ENCODE assay signal across 21 mouse cellular contexts in genomic region chr11:87811396-87811795, GRCm38 (mm10). TPM values are rescaled to one million over a fixed set of nuclear protein-coding genes. Genes with fewer than 3 reads are reported as not detected.
A peak's percentile ranks its signal among the peaks of the same experiment; 100 is the strongest.
DNase-seq lines count a peak whose midpoint lies in the region; ATAC-seq lines count a peak whose summit lies in the region.
"Had no signal": no experiment of that assay in that cellular context is flagged by ENCODE, and none has a peak within 500 bp of the region (broad histone marks: within the 10 kb centered on the region; RNA-seq: fewer than 3 reads in every experiment).

No protein-coding gene starts in this region.

- no peak for ATAC-seq in midbrain, embryonic 15.5 days (replicated peaks)
- no peak for ATAC-seq in inflammation-experienced regulatory T-cells, adult 6 months
- no peak for ATAC-seq in intestine, embryonic 16.5 days
- ATAC-seq: forebrain, embryonic 16.5 days had no signal

- H3K4me2 ChIP-seq in midbrain, embryonic 15.5 days = no peak overlapping the region
- no peak overlapping the region for H3K4me2 ChIP-seq in intestine, embryonic 16.5 days (ENCODE audit: low read depth, low read length)
- H3K4me2 ChIP-seq: embryonic facial prominence, embryonic 15.5 days; heart, embryonic 13.5 days; liver, embryonic 11.5 days; lung, embryonic 15.5 days had no signal

- no peaks in the 10 kb centered on the region for H3K9me3 ChIP-seq in midbrain, embryonic 15.5 days
- no peaks in the 10 kb centered on the region for H3K9me3 ChIP-seq in intestine, embryonic 16.5 days (ENCODE audit: control insufficient read depth, low read length)
- H3K9me3 ChIP-seq: embryonic facial prominence, embryonic 15.5 days; heart, embryonic 13.5 days; lung, embryonic 15.5 days had no signal

- intact Hi-C loops in heart, postnatal 36 days (cut with DNase I) = no loop called here

- H3K27ac ChIP-seq in midbrain, embryonic 15.5 days = peak overlapping the region; percentile 34; the same call in 1 of the 2 replicates
- H3K27ac ChIP-seq in intestine, embryonic 16.5 days (ENCODE audit: low read length) = no peak overlapping the region
- H3K27ac ChIP-seq: embryonic facial prominence, embryonic 15.5 days; heart, embryonic 13.5 days; lung, embryonic 15.5 days had no signal

- 37% methylated on average over 4 of the region's 4 CpGs for WGBS in midbrain, embryonic 15.5 days
- 35% methylated on average over 4 of the region's 4 CpGs for WGBS in intestine, embryonic 16.5 days

- H3K4me3 ChIP-seq in midbrain, embryonic 15.5 days = no peak overlapping the region
- no peak overlapping the region for H3K4me3 ChIP-seq in intestine, embryonic 16.5 days (ENCODE audit: low read length)
- H3K4me3 ChIP-seq: embryonic facial prominence, embryonic 15.5 days; heart, embryonic 13.5 days; lung, embryonic 15.5 days had no signal

- peak; percentile 15 for DNase-seq in embryo, embryonic 10 days (ENCODE audit: low spot score)
- no peak for DNase-seq in embryo, embryonic 9.5 days (ENCODE audit: extremely low spot score)
- peak; percentile 34 to 51 for DNase-seq in right cerebral cortex, postnatal 10 days (ENCODE audit: low spot score in 2 of 2)
- DNase-seq in right cerebral cortex, postnatal 25 days = no peak
- no peak for DNase-seq in heart, postnatal 36 days
- DNase-seq: adrenal gland, adult 2 months; cerebellum, postnatal 10 days; gastrocnemius, postnatal 10 days; kidney, adult 18-20 months; kidney, postnatal 25 days; right cerebral cortex, postnatal 4 days had no signal

- H3K9ac ChIP-seq in midbrain, embryonic 15.5 days = no peak overlapping the region
- H3K9ac ChIP-seq in intestine, embryonic 16.5 days (ENCODE audit: low read depth, low read length) = no peak overlapping the region
- H3K9ac ChIP-seq: embryonic facial prominence, embryonic 15.5 days; heart, embryonic 13.5 days; lung, embryonic 15.5 days had no signal

- no peaks in the 10 kb centered on the region for H3K36me3 ChIP-seq in midbrain, embryonic 15.5 days (replicated peaks)
- no peaks in the 10 kb centered on the region for H3K36me3 ChIP-seq in intestine, embryonic 16.5 days (ENCODE audit: control insufficient read depth, insufficient read depth, low read length)
- H3K36me3 ChIP-seq: embryonic facial prominence, embryonic 15.5 days; heart, embryonic 13.5 days; lung, embryonic 15.5 days had no signal

- H3K27me3 ChIP-seq in midbrain, embryonic 15.5 days (replicated peaks) = no peaks in the 10 kb centered on the region
- H3K27me3 ChIP-seq in intestine, embryonic 16.5 days (replicated peaks; ENCODE audit: control insufficient read depth, insufficient read depth, low read length) = peaks cover 5% of the 10 kb centered on the region; the same call in 1 of the 2 replicates

- H3K4me1 ChIP-seq in midbrain, embryonic 15.5 days = peaks cover 7% of the 10 kb centered on the region
- no peaks in the 10 kb centered on the region for H3K4me1 ChIP-seq in intestine, embryonic 16.5 days (ENCODE audit: control insufficient read depth, insufficient read depth, low read length)
- H3K4me1 ChIP-seq: embryonic facial prominence, embryonic 15.5 days; heart, embryonic 13.5 days; lung, embryonic 15.5 days had no signal

RNA-seq across cellular contexts. Expression of gene Lpo, which starts 16.7 kb away (rescaled TPM):
- 1.5 and 1.8 TPM in 2 replicates for polyA plus RNA-seq in midbrain, embryonic 15.5 days (2015; fragmentation: Nextera tagmentation; extraction: Ambion mirVana)
- polyA plus RNA-seq in inflammation-experienced regulatory T-cells, adult 6 months (2017; shearing (Covaris generic)) = not detected
- total RNA-seq in heart, postnatal 36 days (2021) = not detected
- 0.04 TPM in 1 of 2 replicates, not detected in the other for polyA plus RNA-seq in intestine, embryonic 16.5 days (2015; fragmentation: Nextera tagmentation; extraction: Ambion mirVana)
- total RNA-seq: adrenal gland, adult 2 months; gastrocnemius, postnatal 10 days; neutrophil, adult 5-6 weeks had no signal
- polyA plus RNA-seq: adrenal gland, adult 2 months; heart, embryonic 13.5 days; liver, embryonic 11.5 days had no signal

RNA-seq across cellular contexts. Expression of gene Mpo, which starts 18.0 kb away (rescaled TPM):
- polyA plus RNA-seq in midbrain, embryonic 15.5 days (2015; fragmentation: Nextera tagmentation; extraction: Ambion mirVana) = 0.12 and 1.2 TPM in 2 replicates
- polyA plus RNA-seq in inflammation-experienced regulatory T-cells, adult 6 months (2017; shearing (Covaris generic)) = not detected
- total RNA-seq in heart, postnatal 36 days (2021) = not detected
- polyA plus RNA-seq in intestine, embryonic 16.5 days (2015; fragmentation: Nextera tagmentation; extraction: Ambion mirVana) = 1.8 and 6.1 TPM in 2 replicates
- total RNA-seq: left cerebral cortex, postnatal 36 days; neutrophil, adult 5-6 weeks had no signal
- polyA plus RNA-seq: adrenal gland, adult 2 months had no signal

RNA-seq across cellular contexts. Expression of gene Mks1, which starts 41.6 kb away (rescaled TPM):
- 12.1 and 12.8 TPM in 2 replicates for polyA plus RNA-seq in midbrain, embryonic 15.5 days (2015; fragmentation: Nextera tagmentation; extraction: Ambion mirVana)
- polyA plus RNA-seq in inflammation-experienced regulatory T-cells, adult 6 months (2017; shearing (Covaris generic)) = 10 to 100 TPM in 1 of 3 experiments, 1 to 10 TPM in 2; 5.0 to 11.2 (median 5.6) TPM
- total RNA-seq in heart, postnatal 36 days (2021) = 1 to 10 TPM; 1.9 to 3.1 TPM
- 9.2 and 9.3 TPM in 2 replicates for polyA plus RNA-seq in intestine, embryonic 16.5 days (2015; fragmentation: Nextera tagmentation; extraction: Ambion mirVana)

RNA-seq across cellular contexts. Expression of gene Tspoap1, which starts 51.1 kb away (rescaled TPM):
- polyA plus RNA-seq in midbrain, embryonic 15.5 days (2015; fragmentation: Nextera tagmentation; extraction: Ambion mirVana) = 65.8 and 72.5 TPM in 2 replicates
- 1 to 10 TPM; 1.7 to 3.8 (median 3.4) TPM for polyA plus RNA-seq in inflammation-experienced regulatory T-cells, adult 6 months (2017; shearing (Covaris generic))
- under 1 TPM in 1 of 2 experiments, not detected in 1; 0.08 TPM for total RNA-seq in heart, postnatal 36 days (2021)
- 0.83 and 1.2 TPM in 2 replicates for polyA plus RNA-seq in intestine, embryonic 16.5 days (2015; fragmentation: Nextera tagmentation; extraction: Ambion mirVana)

Comparison
In these comparisons a context has a peak if more than half of its experiments do, and no peak if none do; other contexts are left out.
1. DNase-seq: peak in embryo, embryonic 10 days (single experiment) and right cerebral cortex, postnatal 10 days (2 of 2); none in embryo, embryonic 9.5 days (single experiment), right cerebral cortex, postnatal 25 days (single experiment) and heart, postnatal 36 days (0 of 2).